Mouse (Mus musculus): ENCODE data around the gene Grap. TPM values are rescaled to one million over a fixed set of nuclear protein-coding genes. Genes with fewer than 3 reads are reported as not detected.

The Grap gene
- polyA plus RNA-seq, 1 experiment, result 0.06 TPM

GRCm38 (mm10) chr11:61676216-61676854, 23.3 kb downstream of the Grap start:
- Histone ChIP-seq H3ac (ENCODE audit: control insufficient read depth, insufficient read length) (no peak overlapping the region), H3K4me3 (no peak overlapping the region), H3K36me3 (ENCODE audit: control insufficient read depth, insufficient read depth) (no peaks in the 10 kb centered on the region), H3K4me2 (ENCODE audit: low read depth) (no peak overlapping the region), H3K79me2 (ENCODE audit: control insufficient read depth, insufficient read depth) (no peaks in the 10 kb centered on the region), H3K27me3 (ENCODE audit: control insufficient read depth, insufficient read depth, insufficient read length) (peaks cover 21% of the 10 kb centered on the region)
- TF ChIP-seq MAX (IDR thresholded peaks at IDR 0.05; ENCODE audit: low read depth), result no peak
- TF ChIP-seq CEBPB (IDR thresholded peaks at IDR 0.05; ENCODE audit: insufficient read depth, poor library complexity, severe bottlenecking), result no peak
- no peak for TF ChIP-seq POLR2AphosphoS2 (IDR thresholded peaks at IDR 0.05; ENCODE audit: insufficient read length, low read depth)
- no peak for TF ChIP-seq E2F4 (IDR thresholded peaks at IDR 0.05; ENCODE audit: insufficient read depth)
- no peak for TF ChIP-seq TCF12 (IDR thresholded peaks at IDR 0.05; ENCODE audit: insufficient read depth, poor library complexity, severe bottlenecking)
- no peak for TF ChIP-seq MYOD1 (IDR thresholded peaks at IDR 0.05; ENCODE audit: control insufficient read depth in 1 of 3, insufficient read length in 2 of 3, low read depth in 2 of 3)
- no peak for TF ChIP-seq REST (IDR thresholded peaks at IDR 0.05; ENCODE audit: insufficient read depth, insufficient read length)
- TF ChIP-seq SRF (IDR thresholded peaks at IDR 0.05; ENCODE audit: control insufficient read depth, insufficient read length, low read depth), result no peak
- TF ChIP-seq MYOG (IDR thresholded peaks at IDR 0.05; ENCODE audit: control insufficient read depth in 1 of 3, insufficient read depth in 1 of 3, insufficient read length in 2 of 3, low read depth in 2 of 3), result no peak
- no peak for TF ChIP-seq POLR2A (IDR thresholded peaks at IDR 0.05; ENCODE audit: insufficient read length, low read depth)
- TF ChIP-seq TCF3 (IDR thresholded peaks at IDR 0.05; ENCODE audit: insufficient read length, low read depth), result no peak
- no peak for TF ChIP-seq USF1 (IDR thresholded peaks at IDR 0.05; ENCODE audit: low read depth)

- H3K4me2 ChIP-seq (ENCODE audit: low read depth), result no peak overlapping the region
- peaks cover 16% of the 10 kb centered on the region for H3K27me3 ChIP-seq (ENCODE audit: control insufficient read depth, insufficient read depth, insufficient read length)
- no peaks in the 10 kb centered on the region for H3K36me3 ChIP-seq (ENCODE audit: control insufficient read depth, insufficient read depth)
- no peaks in the 10 kb centered on the region for H3K79me2 ChIP-seq (ENCODE audit: control insufficient read depth, insufficient read depth)
- no peak overlapping the region for H3ac ChIP-seq (ENCODE audit: control insufficient read depth, insufficient read length)
- no peak overlapping the region for H3K4me3 ChIP-seq
- TF ChIP-seq MYOD1 (IDR thresholded peaks at IDR 0.05; ENCODE audit: control insufficient read depth in 1 of 3, insufficient read length in 2 of 3, low read depth in 2 of 3) (no peak), MYOG (IDR thresholded peaks at IDR 0.05; ENCODE audit: control insufficient read depth in 1 of 3, insufficient read depth in 1 of 3, insufficient read length in 2 of 3, low read depth in 2 of 3) (no peak), POLR2AphosphoS2 (IDR thresholded peaks at IDR 0.05; ENCODE audit: insufficient read length, low read depth) (no peak), SRF (IDR thresholded peaks at IDR 0.05; ENCODE audit: control insufficient read depth, insufficient read length, low read depth) (no peak), POLR2A (IDR thresholded peaks at IDR 0.05; ENCODE audit: insufficient read length, low read depth) (no peak), USF1 (IDR thresholded peaks at IDR 0.05; ENCODE audit: low read depth) (no peak)
These were observed 24.6 kb downstream of the Grap start for GRCm38 (mm10) chr11:61677709-61678108.

DNA sequence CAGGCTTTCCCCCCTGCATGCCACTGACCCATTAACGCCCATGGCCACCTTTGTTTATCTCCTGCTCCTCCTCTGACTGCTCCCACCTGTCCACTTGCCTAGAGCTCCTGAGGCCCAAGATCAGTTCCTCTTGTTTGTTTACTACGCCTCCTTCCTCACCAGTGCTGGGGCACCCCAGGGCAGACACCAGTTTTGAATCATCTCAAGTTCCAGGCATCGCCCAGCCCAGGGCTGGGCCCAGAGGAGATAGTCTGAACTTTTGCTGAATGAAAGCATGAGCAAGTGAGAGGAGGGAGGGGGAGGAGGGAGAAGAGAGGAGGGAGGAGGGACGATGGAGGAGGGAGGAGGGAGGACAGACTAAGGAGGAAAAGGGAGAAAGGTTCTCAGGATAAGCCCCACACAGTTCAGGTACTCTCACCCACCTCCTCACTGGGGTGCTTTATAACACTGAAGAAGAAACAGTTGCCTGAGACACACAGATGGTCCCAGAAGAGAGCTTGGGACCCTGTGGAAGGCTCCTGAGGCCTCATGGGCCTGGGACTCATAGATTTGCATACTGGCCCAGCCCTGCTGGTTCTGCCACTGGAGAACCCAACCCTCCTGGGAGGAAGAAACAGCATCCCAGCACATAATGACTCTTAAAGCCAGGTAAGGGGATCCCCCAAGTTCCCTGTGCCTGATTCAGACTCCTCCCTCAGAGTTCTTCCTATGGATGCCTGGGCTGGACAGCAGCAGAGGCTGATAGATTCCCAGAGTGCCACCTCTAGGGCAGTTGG, 26.2 kb downstream of the Grap start:
- Histone ChIP-seq H3K79me2 (ENCODE audit: control insufficient read depth, insufficient read depth) (no peaks in the 10 kb centered on the region), H3K36me3 (ENCODE audit: control insufficient read depth, insufficient read depth) (no peaks in the 10 kb centered on the region), H3ac (ENCODE audit: control insufficient read depth, insufficient read length) (no peak overlapping the region), H3K4me3 (no peak overlapping the region), H3K4me2 (ENCODE audit: low read depth) (no peak overlapping the region), H3K27me3 (ENCODE audit: control insufficient read depth, insufficient read depth, insufficient read length) (peaks cover 16% of the 10 kb centered on the region)
- TF ChIP-seq E2F4 (IDR thresholded peaks at IDR 0.05; ENCODE audit: insufficient read depth), result no peak
- no peak for TF ChIP-seq REST (IDR thresholded peaks at IDR 0.05; ENCODE audit: insufficient read depth, insufficient read length)
- TF ChIP-seq POLR2AphosphoS2 (IDR thresholded peaks at IDR 0.05; ENCODE audit: insufficient read length, low read depth), result no peak
- TF ChIP-seq TCF3 (IDR thresholded peaks at IDR 0.05; ENCODE audit: insufficient read length, low read depth), result no peak
- TF ChIP-seq CEBPB (IDR thresholded peaks at IDR 0.05; ENCODE audit: insufficient read depth, poor library complexity, severe bottlenecking), result no peak
- no peak for TF ChIP-seq POLR2A (IDR thresholded peaks at IDR 0.05; ENCODE audit: insufficient read length, low read depth)
- TF ChIP-seq MYOD1 (IDR thresholded peaks at IDR 0.05; ENCODE audit: control insufficient read depth in 1 of 3, insufficient read length in 2 of 3, low read depth in 2 of 3), result no peak
- TF ChIP-seq MAX (IDR thresholded peaks at IDR 0.05; ENCODE audit: low read depth), result no peak
- no peak for TF ChIP-seq SRF (IDR thresholded peaks at IDR 0.05; ENCODE audit: control insufficient read depth, insufficient read length, low read depth)
- no peak for TF ChIP-seq USF1 (IDR thresholded peaks at IDR 0.05; ENCODE audit: low read depth)
- no peak for TF ChIP-seq TCF12 (IDR thresholded peaks at IDR 0.05; ENCODE audit: insufficient read depth, poor library complexity, severe bottlenecking)
- no peak for TF ChIP-seq MYOG (IDR thresholded peaks at IDR 0.05; ENCODE audit: control insufficient read depth in 1 of 3, insufficient read depth in 1 of 3, insufficient read length in 2 of 3, low read depth in 2 of 3)

GRCm38 (mm10) chr11:61683907-61684731, 31.1 kb downstream of the Grap start, which contains the start of gene Fam83g:
Gene Fam83g (plus strand): TSS chr11:61684091.
- Histone ChIP-seq H3K4me2 (ENCODE audit: low read depth) (no peak within 1 kb of the TSS), H3K36me3 (ENCODE audit: control insufficient read depth, insufficient read depth) (no peaks in the 10 kb centered on the region), H3K27me3 (ENCODE audit: control insufficient read depth, insufficient read depth, insufficient read length) (peaks cover 8% of the 10 kb centered on the region), H3K4me3 (no peak within 1 kb of the TSS), H3K79me2 (ENCODE audit: control insufficient read depth, insufficient read depth) (no peaks in the 10 kb centered on the region), H3ac (ENCODE audit: control insufficient read depth, insufficient read length) (no peak within 1 kb of the TSS)
- TF ChIP-seq POLR2A (IDR thresholded peaks at IDR 0.05; ENCODE audit: insufficient read length, low read depth), result no peak
- TF ChIP-seq TCF3 (IDR thresholded peaks at IDR 0.05; ENCODE audit: insufficient read length, low read depth), result no peak
- no peak for TF ChIP-seq REST (IDR thresholded peaks at IDR 0.05; ENCODE audit: insufficient read depth, insufficient read length)
- TF ChIP-seq CEBPB (IDR thresholded peaks at IDR 0.05; ENCODE audit: insufficient read depth, poor library complexity, severe bottlenecking), result no peak
- no peak for TF ChIP-seq MYOD1 (IDR thresholded peaks at IDR 0.05; ENCODE audit: control insufficient read depth in 1 of 3, insufficient read length in 2 of 3, low read depth in 2 of 3)
- no peak for TF ChIP-seq USF1 (IDR thresholded peaks at IDR 0.05; ENCODE audit: low read depth)
- no peak for TF ChIP-seq SRF (IDR thresholded peaks at IDR 0.05; ENCODE audit: control insufficient read depth, insufficient read length, low read depth)
- TF ChIP-seq MYOG (IDR thresholded peaks at IDR 0.05; ENCODE audit: control insufficient read depth in 1 of 3, insufficient read depth in 1 of 3, insufficient read length in 2 of 3, low read depth in 2 of 3), result no peak
- no peak for TF ChIP-seq TCF12 (IDR thresholded peaks at IDR 0.05; ENCODE audit: insufficient read depth, poor library complexity, severe bottlenecking)
- TF ChIP-seq MAX (IDR thresholded peaks at IDR 0.05; ENCODE audit: low read depth), result no peak
- no peak for TF ChIP-seq E2F4 (IDR thresholded peaks at IDR 0.05; ENCODE audit: insufficient read depth)
- TF ChIP-seq POLR2AphosphoS2 (IDR thresholded peaks at IDR 0.05; ENCODE audit: insufficient read length, low read depth), result no peak

Measured in myocyte (in vitro differentiated cells).